Mouse (Mus musculus) left cerebral cortex, postnatal 14 days (tissue): ENCODE measurements around the gene Clps. TPM values are rescaled to one million over a fixed set of nuclear protein-coding genes. Genes with fewer than 3 reads are reported as not detected.

ENCODE experiments used
- DNase-seq, 2 experiments: peaks; one replicate each; pipeline ENCODE4 v3.0.0; 2021 to 2022; ENCODE audit warnings: low spot score in 2 of 2, mixed read lengths in 1 of 2
- intact Hi-C: fragments of 180-260 bp; cut with DNase I; formaldehyde crosslinking; loops from one replicate; pipeline ENCODE4 v1.15.1; 2025
- total RNA-seq, 2 experiments: library from RNA; stranded (reverse); gene quantifications; 2 replicates each; pipeline ENCODE4 v1.2.3; 2021

Gene Clps
- total RNA-seq, 2 experiments from 2014 or later: not detected

- peak; percentile 96 for DNase-seq
- intact Hi-C loops: loop anchor here (1.0 to 10.0 kb wide), 2 partner anchors 37 to 198 kb away; partner anchors contain the start of gene Rpl10a
These were observed 37.8 kb downstream of the Clps start for GRCm38 (mm10) chr17:28522623-28523354.

DNA sequence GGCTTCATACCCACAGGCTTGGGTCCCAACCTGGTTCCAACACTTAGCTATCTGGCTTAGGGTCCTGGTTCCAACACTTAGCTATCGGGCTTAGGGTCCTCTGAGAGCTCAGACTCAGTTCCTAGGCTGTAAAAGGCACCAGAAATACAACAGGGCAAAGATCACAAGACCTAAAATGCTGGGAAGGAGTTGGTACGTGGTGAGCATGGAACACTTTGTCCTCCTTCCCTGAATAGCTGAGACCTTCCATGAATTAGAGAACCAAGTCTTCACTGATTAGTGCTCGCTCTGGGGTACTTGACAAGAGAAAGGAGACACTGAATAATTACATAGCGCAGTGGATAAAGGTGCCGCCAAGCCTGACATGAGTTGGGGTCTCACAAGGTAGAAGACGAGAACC is 38.6 kb downstream of the Clps start:
- intact Hi-C loops: loop anchor here (10.0 kb wide), 1 partner anchor 197 kb away; the partner anchor contains the start of gene Rpl10a
- peak in 1 of 2 experiments; percentile 19 for DNase-seq

GRCm38 (mm10) chr17:28521071-28521726 is 39.4 kb downstream of the Clps start:
- intact Hi-C loops: loop anchor here (10.0 kb wide), 1 partner anchor 196 kb away; the partner anchor contains the start of gene Rpl10a
- DNase-seq: peak in 1 of 2 experiments; percentile 33

GRCm38 (mm10) chr17:28520561-28520960 is 40.0 kb downstream of the Clps start:
- no peak for DNase-seq
- intact Hi-C loops: loop anchor here (10.0 kb wide), 1 partner anchor 196 kb away; the partner anchor contains the start of gene Rpl10a

DNA sequence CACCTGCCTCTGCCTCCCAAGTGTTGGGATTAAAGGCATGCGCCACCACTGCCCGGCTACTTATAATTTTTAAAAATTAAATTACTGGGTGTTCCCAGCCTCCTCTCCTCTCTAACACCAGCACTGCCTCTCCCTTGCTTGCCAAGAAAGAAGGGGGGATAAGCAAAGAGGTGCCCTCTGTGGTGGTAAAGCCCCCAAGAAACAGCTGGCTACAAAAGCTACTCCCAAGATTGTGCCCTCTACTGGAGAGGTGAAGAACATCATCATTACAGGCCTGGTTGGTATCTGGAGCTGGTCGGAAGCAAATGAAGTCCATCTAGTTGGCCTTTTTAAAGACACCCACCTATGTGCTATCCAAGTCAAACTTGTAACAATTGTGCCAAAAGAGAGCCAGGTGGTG is 40.7 kb downstream of the Clps start:
- intact Hi-C loops: loop anchor here (10.0 kb wide), 1 partner anchor 195 kb away; the partner anchor contains the start of gene Rpl10a
- DNase-seq: peak in 1 of 2 experiments; percentile 26

DNA sequence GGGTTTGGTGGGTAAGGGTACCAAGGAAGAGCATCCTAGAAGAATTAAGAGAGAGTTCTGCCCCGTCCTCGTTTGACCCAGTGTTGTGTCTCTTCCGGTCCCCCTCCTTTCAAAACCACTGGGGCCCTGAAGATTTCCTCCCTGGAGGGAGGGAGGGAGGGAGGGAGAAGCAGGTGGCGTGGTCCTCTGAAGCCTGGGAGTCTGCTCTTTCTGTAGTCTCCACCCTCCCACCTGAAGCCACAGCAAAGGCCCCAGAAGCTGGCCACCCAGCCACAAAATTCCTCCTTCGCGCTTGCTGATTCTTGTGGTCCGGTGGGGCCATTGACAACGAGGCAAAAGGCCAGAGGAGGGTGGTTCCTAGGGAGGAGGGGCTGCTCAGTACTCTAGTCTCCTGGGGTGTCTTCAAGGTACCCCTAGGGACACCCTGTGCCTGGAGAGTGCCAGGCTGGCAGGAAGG is 41.9 kb downstream of the Clps start:
- intact Hi-C loops: no loop called here
- peak in 1 of 2 experiments; percentile 20 for DNase-seq

- intact Hi-C loops: no loop called here
These were observed 42.5 kb downstream of the Clps start for GRCm38 (mm10) chr17:28517956-28518614.

GRCm38 (mm10) chr17:28517441-28517955 is 43.1 kb downstream of the Clps start, which contains the start of gene Fkbp5:
TSS of gene Fkbp5 (minus strand) at chr17:28517527.
- DNase-seq: peak; percentile 53 to 80
- intact Hi-C loops: no loop called here

More at GRCm38 (mm10) chr17:28517956-28518614, 42.5 kb downstream of the Clps start:
- DNase-seq: peak; percentile 91 to 95

- intact Hi-C loops: no loop called here
- DNase-seq: no peak
These were observed 43.7 kb downstream of the Clps start for GRCm38 (mm10) chr17:28516881-28517280.

DNA sequence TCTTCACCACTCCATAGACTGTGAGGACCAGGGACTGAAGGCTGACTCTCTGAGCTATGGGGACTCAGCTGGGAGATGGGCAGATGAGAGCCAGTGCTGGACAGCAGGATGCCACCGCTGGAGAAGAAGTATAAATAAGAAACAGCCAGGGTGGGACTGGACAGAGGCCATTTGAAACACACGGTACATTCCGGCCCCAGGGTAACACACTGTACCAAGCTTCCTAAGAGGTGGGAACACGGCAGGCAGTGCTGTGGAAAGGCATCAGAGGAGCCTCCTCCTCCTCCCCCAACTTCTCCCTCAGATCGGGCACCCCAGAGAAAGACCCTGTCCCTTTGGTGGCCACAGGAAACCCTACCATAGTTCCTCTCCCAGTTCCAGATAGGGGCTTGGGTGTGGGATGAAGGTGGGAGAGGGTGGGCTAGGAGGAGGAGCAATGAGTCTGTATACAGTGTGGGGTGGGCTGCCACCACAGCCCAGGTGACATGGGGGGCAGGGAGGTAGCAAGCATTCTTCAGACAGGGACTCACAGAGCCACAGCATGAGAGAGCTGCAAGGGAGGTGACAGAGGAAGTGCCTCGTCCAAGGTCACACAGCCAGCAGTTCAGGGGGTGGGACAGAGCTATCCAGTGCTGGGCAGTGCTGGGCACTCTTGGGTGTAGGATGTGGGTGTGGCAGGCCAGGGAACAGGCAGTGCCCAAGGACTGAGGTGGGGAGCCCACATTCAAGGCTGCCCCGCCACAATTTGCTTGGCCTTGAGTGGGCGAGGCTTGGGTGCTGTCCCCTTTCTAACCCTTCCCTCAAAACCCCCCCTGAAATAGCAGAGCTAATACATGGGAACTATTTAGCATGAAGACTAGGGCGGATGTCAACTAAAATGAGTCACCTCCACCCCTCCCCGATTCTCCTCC is 44.9 kb downstream of the Clps start:
- no peak for DNase-seq
- intact Hi-C loops: no loop called here

- intact Hi-C loops: no loop called here
- no peak for DNase-seq
These were observed 46.0 kb downstream of the Clps start for GRCm38 (mm10) chr17:28514555-28514954.

- peak in 1 of 2 experiments; percentile 37 for DNase-seq
- intact Hi-C loops: no loop called here
These were observed 46.7 kb downstream of the Clps start for GRCm38 (mm10) chr17:28513844-28514243.

DNA sequence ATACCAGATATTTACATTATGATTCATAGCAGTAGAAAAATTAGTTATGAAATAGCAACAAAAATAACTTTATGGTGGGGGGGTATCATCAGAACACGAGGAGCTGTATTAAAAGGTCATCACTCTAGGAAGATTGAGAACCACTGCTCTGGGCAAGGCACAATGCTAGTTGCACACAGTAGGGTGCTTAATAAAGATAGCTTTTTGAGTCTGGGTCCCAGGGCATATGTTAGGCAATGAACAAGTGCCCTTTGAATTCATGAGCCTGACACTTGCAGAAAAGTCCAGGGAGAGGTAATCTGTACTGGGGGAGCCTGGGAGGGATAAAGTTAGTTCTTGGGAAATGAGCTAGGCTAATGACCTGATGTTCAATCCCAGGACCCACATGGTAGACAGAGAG is 47.2 kb downstream of the Clps start:
- intact Hi-C loops: no loop called here
- DNase-seq: no peak

DNA sequence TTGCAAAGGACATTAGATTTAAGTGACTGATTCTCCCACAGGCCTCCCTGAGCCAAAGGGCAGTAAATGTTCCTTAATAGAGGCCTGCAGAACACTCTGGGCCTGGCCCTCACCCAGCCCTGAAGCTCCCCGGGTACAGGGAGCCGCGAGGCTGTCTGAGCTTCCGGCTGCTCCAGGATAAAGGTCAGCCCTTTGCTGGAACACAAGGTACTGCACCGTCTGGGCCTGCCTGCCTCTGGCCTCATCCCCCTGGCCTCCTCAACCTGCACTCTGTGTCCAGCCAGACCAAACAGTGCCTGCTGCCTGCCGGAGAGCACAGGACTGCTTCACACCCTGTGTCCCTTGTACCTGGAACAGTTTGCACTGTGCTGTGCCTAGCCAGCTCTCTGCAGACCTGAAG is 47.9 kb downstream of the Clps start:
- peak in 1 of 2 experiments; percentile 12 for DNase-seq
- intact Hi-C loops: no loop called here

DNA sequence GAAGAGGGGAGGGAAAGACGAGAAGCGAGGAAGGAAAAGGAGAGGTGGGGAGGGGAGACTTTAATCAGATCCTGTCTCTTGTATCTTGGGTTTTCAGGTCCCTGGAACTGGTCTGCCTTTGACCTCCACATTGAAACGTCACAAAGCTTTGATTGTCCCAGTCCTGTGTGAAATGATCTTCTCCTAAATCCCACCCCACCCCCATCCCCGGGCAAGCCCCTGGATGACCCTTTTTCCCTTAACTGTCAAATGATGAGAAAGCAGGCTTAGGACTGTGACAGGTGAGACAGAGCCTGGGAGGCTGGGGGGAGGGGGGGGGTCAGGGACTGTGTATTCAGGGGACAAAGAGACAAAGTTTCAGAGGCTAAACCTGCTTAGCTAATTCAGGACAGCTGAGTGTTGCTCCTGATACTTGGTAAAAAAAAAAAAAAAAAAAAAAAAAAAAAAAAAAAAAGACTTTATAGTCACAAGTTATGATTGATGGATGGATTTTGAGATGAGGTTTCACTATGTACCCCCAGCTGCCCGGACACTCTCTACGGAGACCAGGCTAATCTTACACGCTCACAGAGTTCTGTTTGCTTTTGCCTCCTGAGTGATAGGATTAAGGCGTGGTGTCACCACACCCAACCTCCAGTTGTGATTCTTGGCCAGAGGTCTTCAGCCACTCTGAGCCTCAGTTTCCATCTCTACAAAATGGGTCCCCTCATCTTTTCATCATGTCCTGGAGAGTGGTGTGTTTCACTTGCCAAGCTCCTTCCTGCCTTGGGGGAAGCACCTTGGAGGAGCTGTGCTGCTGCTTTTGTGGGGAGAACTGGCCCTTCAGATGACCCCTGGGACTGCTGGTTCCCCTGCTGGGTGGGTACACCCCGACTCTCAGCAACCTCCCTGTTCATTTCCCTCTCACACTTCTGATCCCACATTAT is 48.7 kb downstream of the Clps start:
- intact Hi-C loops: no loop called here

DNA sequence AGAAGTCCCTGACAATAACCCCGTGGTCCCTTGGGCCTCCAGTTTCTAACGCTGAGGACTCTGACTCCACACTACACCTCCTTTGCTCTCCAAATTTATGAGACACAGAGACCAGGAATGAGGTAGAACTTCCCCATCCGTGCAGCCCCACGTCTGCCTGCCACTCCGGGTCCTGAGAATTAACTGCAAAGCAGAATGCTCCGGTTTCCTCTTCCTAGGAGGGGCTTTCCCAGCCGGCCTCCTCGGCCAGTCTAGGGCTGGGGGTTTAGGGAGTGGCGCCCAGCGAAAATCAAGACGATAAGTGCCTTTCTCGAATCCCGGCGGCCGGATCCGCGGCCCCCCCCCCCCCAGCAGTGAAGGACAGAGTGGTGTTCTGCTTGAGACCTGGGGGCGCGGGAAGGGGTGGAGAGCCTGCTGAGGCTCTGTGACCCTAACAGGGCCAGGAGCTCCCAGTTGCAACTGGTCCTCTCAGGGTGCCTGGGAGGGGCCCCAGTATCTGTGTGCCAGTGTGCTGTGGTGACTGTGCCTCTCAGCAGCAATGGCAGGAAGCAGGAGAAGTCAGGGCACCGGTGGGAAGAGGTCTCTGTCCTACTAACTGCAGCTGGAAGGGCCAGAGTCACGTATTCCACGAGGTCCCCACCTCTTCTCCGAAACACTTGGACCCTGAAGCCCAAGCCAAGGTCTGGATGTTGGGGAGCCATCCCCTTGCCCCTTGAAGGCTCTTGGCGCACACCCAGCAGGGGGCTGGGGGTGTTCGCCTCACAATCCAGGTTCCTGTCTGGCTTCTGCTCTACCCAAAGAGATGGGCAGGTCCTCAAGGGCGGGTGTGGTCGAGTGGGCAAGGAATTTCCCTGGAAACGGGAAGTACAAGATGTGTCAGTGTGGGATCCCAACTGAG is 49.9 kb downstream of the Clps start:
- peak in 1 of 2 experiments; percentile 27 for DNase-seq
- intact Hi-C loops: no loop called here

More for the DNA sequence above, 48.7 kb downstream of the Clps start:
- no peak for DNase-seq
